Mouse (Mus musculus) heart, adult 2 months (tissue): ENCODE results near the gene Il5ra. TPM values are rescaled to one million over a fixed set of nuclear protein-coding genes. Genes with fewer than 3 reads are reported as not detected.

ENCODE experiments used
- DNase-seq, 2 experiments: peaks; one replicate each; pipeline ENCODE4 v3.0.0; 2021
- H3K27ac ChIP-seq: fragments of 200-600 bp; 2 replicates; pipeline ENCODE4 v1.8.1; 2022
- H3K27me3 ChIP-seq: fragments of 200-500 bp; 2 replicates; pipeline ENCODE4 v1.6.1; 2012; ENCODE audit warnings: mild to moderate bottlenecking, low read length, inconsistent platforms, mixed read lengths; ENCODE audit not compliant: control insufficient read depth, insufficient read depth
- H3K36me3 ChIP-seq: fragments of 200-500 bp; 2 replicates; pipeline ENCODE4 v1.6.1; 2012; ENCODE audit warnings: low read length, inconsistent platforms; ENCODE audit not compliant: control insufficient read depth, insufficient read depth
- H3K4me1 ChIP-seq: fragments of 200-500 bp; 2 replicates; pipeline ENCODE4 v1.6.1; 2011; ENCODE audit warnings: low read length; ENCODE audit not compliant: control insufficient read depth, insufficient read depth
- H3K4me3 ChIP-seq: fragments of 200-600 bp; 2 replicates; pipeline ENCODE4 v1.8.1; 2022
- H3K79me2 ChIP-seq: fragments of 200-500 bp; replicated peaks from 2 replicates; pipeline ENCODE4 v1.6.1; 2012; ENCODE audit warnings: mild to moderate bottlenecking, inconsistent platforms, low read length, moderate library complexity, mixed read lengths; ENCODE audit not compliant: control insufficient read depth, insufficient read depth
- H3K9ac ChIP-seq: fragments of 200-500 bp; 2 replicates; pipeline ENCODE4 v1.6.1; 2012; ENCODE audit warnings: low read depth, mild to moderate bottlenecking, control low read depth, inconsistent platforms, low read length, mixed read lengths
- CTCF ChIP-seq: fragments of 200-600 bp; IDR thresholded peaks from 2 replicates; pipeline ENCODE4 v1.8.1; 2022; ENCODE audit warnings: antibody characterized with exemption, mild to moderate bottlenecking, moderate library complexity
- EP300 ChIP-seq: fragments of 200-500 bp; IDR thresholded peaks from 2 replicates; pipeline ENCODE4 v1.6.1; 2011; ENCODE audit warnings: low read depth, low read length, control low read depth; ENCODE audit not compliant: insufficient read depth
- POLR2A ChIP-seq: fragments of 200-500 bp; IDR thresholded peaks from 2 replicates; pipeline ENCODE4 v1.6.1; 2011; ENCODE audit warnings: mild to moderate bottlenecking, low read depth, low read length, control low read depth; ENCODE audit not compliant: insufficient read depth
- WGBS: fragments of 180-500 bp; shearing (Covaris S2); methylation state at CpG from one replicate; pipeline ENCODE4 v1.1.7; 2018; 5-methylcytosine and 5-hydroxymethylcytosine counted together
- intact Hi-C: fragments of 180-260 bp; cut with DNase I; formaldehyde crosslinking; loops from one replicate; pipeline ENCODE4 v1.15.1; 2025
- long read RNA-seq: library from polyadenylated mRNA; stranded (forward); transcript quantifications from one replicate; pipeline ENCODE4 v2.0.0, GENCODE M21; 2021
- polyA plus RNA-seq: library from polyadenylated mRNA; depleted of rRNA; stranded (reverse); fragments of >200 nt; gene quantifications from 2 replicates; pipeline ENCODE4 v1.2.3, GENCODE M21; 2012; rRNA removed
- total RNA-seq, 2 experiments: library from RNA; stranded (reverse); gene quantifications; 2 replicates each; pipeline ENCODE4 v1.2.3; 2021

The Il5ra gene
- total RNA-seq = under 1 TPM in 1 of 2 experiments, not detected in 1; 0.30 TPM
- 0.06 TPM in 2 replicates for polyA plus RNA-seq
- long read RNA-seq = 0 reads

DNA sequence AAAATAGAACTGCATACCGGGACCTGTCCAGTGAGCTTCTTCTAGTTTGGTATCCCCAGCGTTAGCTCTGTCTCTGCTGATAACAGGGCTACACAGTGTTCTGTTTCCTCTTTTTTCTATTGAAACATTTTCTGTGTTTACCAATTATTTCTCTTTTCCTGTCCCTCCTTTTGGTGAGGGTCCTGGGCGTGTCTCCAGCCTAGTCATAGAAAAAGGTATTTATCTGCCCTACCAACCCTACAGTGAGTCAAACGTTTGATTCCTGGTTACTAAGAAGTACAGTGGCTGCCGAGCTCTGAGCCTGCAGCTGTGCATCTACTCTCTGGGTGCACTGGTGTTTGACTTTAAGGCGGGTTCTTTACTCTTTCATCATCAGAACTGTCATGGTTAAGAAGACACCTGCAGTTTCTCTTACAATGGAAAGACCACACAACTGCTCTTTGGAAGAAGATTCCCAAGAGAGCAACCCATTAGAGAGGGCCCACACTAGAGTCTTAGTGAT is at the start of gene Il5ra:
TSS of gene Il5ra (minus strand) at position 151 of the 502 bp plus-strand sequence.
- TF ChIP-seq CTCF (no peak), EP300 (no peak)
- WGBS = 37% methylated on average over 6 of the region's 6 CpGs
- H3K27ac ChIP-seq = no peak within 1 kb of the TSS

DNA sequence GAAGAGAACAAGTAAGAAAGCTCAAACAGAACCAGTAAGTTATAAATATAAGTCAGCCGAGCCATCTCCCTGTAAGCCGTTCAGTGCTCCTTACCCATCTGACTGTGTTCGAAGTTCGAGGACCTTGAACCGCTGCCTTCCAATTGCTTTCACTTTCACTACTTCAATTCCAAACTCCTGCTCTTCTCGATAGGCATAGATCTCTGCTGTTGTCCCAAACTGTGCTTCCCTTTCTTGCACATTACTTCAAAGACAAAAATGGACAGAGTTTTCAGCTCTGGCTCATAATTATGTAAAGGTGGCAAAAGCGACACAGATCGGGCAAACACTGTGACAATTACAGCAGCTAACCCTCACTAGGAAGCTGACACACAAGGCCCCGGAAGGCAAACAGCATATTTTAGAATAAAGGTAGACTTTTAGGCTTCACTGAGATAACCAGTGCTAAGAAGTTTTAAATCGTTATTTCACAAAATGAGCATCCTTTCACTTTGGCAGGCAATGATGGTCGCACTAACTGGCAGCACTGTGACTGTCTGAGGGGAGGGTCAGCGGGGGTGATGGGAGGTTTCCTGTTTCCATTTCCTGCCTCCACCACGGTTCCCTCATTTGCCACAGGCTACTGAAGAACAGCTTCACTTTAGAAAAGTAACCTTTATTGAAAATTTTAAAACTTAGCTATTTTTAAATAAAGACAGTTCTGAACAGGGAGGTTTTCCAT is 45.4 kb upstream of the Il5ra start:
- H3K9ac ChIP-seq = no peak overlapping the region
- no peak for DNase-seq

More for the DNA sequence above, at the start of gene Il5ra:
- DNase-seq = no peak
- intact Hi-C loops = no loop called here
- Histone ChIP-seq H3K9ac (no peak within 1 kb of the TSS), H3K79me2 (no peaks in the 10 kb centered on the region), H3K36me3 (no peaks in the 10 kb centered on the region), H3K4me1 (no peaks in the 10 kb centered on the region), H3K27me3 (no peaks in the 10 kb centered on the region), H3K4me3 (no peak within 1 kb of the TSS)

DNA sequence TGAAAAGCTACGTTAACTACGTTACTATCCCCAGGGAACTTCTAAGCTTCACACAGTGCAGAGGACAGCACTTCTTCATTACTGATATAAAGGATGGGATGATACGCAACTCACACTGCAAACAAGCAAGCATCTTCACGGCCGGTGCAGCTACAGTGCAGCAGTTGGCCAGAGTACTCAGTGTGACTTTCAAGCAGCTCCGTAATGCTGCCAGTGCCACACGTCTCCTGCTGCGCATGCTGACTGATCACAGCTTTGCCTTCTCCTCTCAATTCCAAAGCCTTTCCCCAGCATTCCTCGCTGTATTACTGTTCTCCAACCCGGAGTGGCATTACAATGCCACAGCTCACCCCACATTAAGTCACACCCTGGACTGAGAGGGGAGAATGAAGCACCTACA is 44.8 kb upstream of the Il5ra start:
- H3K36me3 ChIP-seq = peaks cover 9% of the 10 kb centered on the region
- H3K4me1 ChIP-seq = peaks cover 3% of the 10 kb centered on the region; the same call in 1 of the 2 replicates
- TF ChIP-seq EP300 (no peak), CTCF (no peak), POLR2A (no peak)
- no peak overlapping the region for H3K4me3 ChIP-seq
- no peak overlapping the region for H3K9ac ChIP-seq
- H3K79me2 ChIP-seq = peaks cover 4% of the 10 kb centered on the region; the same call in 1 of the 2 replicates
- no peaks in the 10 kb centered on the region for H3K27me3 ChIP-seq
- DNase-seq = no peak
- no peak overlapping the region for H3K27ac ChIP-seq
- WGBS = 92% methylated on average over 10 of the region's 10 CpGs
- intact Hi-C loops = no loop called here

More for the DNA sequence above, 45.4 kb upstream of the Il5ra start:
- TF ChIP-seq POLR2A = no peak
- TF ChIP-seq CTCF = no peak
- no peak for TF ChIP-seq EP300
- Histone ChIP-seq H3K4me3 (no peak overlapping the region), H3K36me3 (peaks cover 11% of the 10 kb centered on the region), H3K27ac (no peak overlapping the region), H3K4me1 (peaks cover 4% of the 10 kb centered on the region), H3K79me2 (peaks cover 4% of the 10 kb centered on the region), H3K27me3 (no peaks in the 10 kb centered on the region)
- WGBS = 68% methylated on average over 13 of the region's 13 CpGs
- intact Hi-C loops = no loop called here

DNA sequence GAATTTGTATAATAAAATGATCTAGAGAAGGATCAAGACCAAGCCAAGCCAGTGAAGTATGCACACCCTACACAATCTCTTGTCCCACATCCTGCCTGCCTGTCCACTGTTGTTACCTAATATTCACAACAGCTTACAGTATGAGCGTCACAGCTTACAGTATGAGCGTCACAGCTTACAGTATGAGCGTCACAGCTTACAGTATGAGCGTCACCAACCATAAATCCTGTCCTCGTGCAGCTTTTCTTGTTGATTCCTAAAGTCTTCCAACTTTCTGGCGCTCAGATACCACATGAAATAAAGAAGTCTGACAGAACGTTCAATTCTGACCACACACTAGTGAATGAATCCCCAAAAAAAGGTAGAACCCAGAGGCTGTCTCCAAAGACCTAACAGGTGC is 44.3 kb upstream of the Il5ra start:
- Histone ChIP-seq H3K27ac (no peak overlapping the region), H3K4me1 (peaks cover 3% of the 10 kb centered on the region; the same call in 1 of the 2 replicates), H3K9ac (no peak overlapping the region), H3K79me2 (peaks cover 4% of the 10 kb centered on the region; the same call in 1 of the 2 replicates), H3K27me3 (no peaks in the 10 kb centered on the region), H3K4me3 (no peak overlapping the region), H3K36me3 (peaks cover 9% of the 10 kb centered on the region)
- TF ChIP-seq CTCF = no peak
- no peak for TF ChIP-seq POLR2A
- no peak for TF ChIP-seq EP300
- DNase-seq = no peak
- intact Hi-C loops = no loop called here
- WGBS = 90% methylated on average over 7 of the region's 7 CpGs

DNA sequence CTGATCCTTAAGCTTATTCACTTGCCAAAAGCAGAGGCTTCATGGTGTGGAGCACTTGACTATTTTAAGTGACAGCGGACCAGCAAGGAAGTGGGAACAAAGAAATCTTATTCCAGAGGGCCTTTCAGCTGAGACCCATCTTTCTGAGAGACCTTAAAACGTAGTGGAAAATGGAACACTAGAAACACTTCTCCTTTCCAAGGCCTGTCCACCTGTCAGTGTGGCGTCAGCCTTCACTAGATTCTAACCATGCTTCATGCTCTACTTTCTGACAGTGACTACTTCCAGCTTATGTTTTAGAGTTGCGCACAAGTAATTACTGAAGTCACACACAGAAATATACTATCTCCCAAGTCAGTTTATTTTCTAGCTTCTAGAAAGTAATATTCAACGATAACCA is 43.6 kb upstream of the Il5ra start:
- no peak for TF ChIP-seq CTCF
- TF ChIP-seq POLR2A = no peak
- TF ChIP-seq EP300 = no peak
- H3K36me3 ChIP-seq = peaks cover 12% of the 10 kb centered on the region
- intact Hi-C loops = no loop called here

DNA sequence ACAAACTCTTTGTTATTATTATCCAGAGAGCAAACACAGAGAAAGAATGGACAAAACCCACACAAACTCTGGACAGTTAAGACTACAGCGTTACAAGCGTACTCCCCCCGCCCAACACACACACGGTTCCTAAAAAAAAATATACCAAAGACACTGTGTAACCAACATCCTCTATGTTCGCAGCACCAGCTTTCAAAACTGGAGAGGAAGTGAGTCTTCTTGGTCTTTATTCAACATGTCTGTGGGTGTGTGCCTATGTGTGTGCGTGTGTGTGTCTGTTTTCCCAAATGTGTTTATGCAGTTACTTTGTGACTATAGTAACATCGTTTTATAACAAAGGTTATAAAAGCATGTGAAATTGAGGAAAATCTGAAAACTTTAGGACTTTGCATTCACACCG is 42.6 kb upstream of the Il5ra start:
- 83% methylated on average over 8 of the region's 8 CpGs for WGBS
- H3K27me3 ChIP-seq = no peaks in the 10 kb centered on the region
- H3K36me3 ChIP-seq = peaks cover 12% of the 10 kb centered on the region
- no peak overlapping the region for H3K27ac ChIP-seq
- H3K9ac ChIP-seq = no peak overlapping the region
- intact Hi-C loops = no loop called here
- DNase-seq = no peak
- H3K79me2 ChIP-seq = peaks cover 4% of the 10 kb centered on the region; the same call in 1 of the 2 replicates
- no peak overlapping the region for H3K4me3 ChIP-seq
- H3K4me1 ChIP-seq = peaks cover 3% of the 10 kb centered on the region; the same call in 1 of the 2 replicates
- TF ChIP-seq POLR2A = no peak
- no peak for TF ChIP-seq CTCF
- no peak for TF ChIP-seq EP300

More for the DNA sequence above, 43.6 kb upstream of the Il5ra start:
- peaks cover 4% of the 10 kb centered on the region; the same call in 1 of the 2 replicates for H3K79me2 ChIP-seq
- H3K4me3 ChIP-seq = no peak overlapping the region
- H3K27ac ChIP-seq = no peak overlapping the region
- no peak for DNase-seq
- H3K4me1 ChIP-seq = peaks cover 3% of the 10 kb centered on the region; the same call in 1 of the 2 replicates
- 86% methylated on average over 5 of the region's 5 CpGs for WGBS
- H3K27me3 ChIP-seq = no peaks in the 10 kb centered on the region
- H3K9ac ChIP-seq = no peak overlapping the region
